Comparison of ENCODE assay signal across 8 mouse cellular contexts in genomic region chr2:140670457-140670856, GRCm38 (mm10). TPM values are rescaled to one million over a fixed set of nuclear protein-coding genes. Genes with fewer than 3 reads are reported as not detected.
DNase-seq lines count a peak whose midpoint lies in the region; ATAC-seq and TF ChIP-seq lines count a peak whose summit lies in the region.

No protein-coding gene starts in this region.

- peak overlapping the region; percentile 74 for H3K27ac ChIP-seq in embryonic facial prominence, embryonic 11.5 days (replicated peaks; ENCODE audit: low read depth, low read length)
- peak overlapping the region; percentile 89 for H3K27ac ChIP-seq in hindbrain, embryonic 10.5 days
- H3K27ac ChIP-seq in liver, postnatal 0 days (ENCODE audit: low read depth) = no peak overlapping the region

- H3K9me3 ChIP-seq in megakaryocyte, embryonic 14.5 days = no peaks in the 10 kb centered on the region
- H3K9me3 ChIP-seq in embryonic facial prominence, embryonic 11.5 days (replicated peaks; ENCODE audit: control insufficient read depth, low read length) = no peaks in the 10 kb centered on the region
- H3K9me3 ChIP-seq in hindbrain, embryonic 10.5 days = no peaks in the 10 kb centered on the region
- H3K9me3 ChIP-seq in liver, postnatal 0 days (ENCODE audit: low read length) = no peaks in the 10 kb centered on the region

- no peaks in the 10 kb centered on the region for H3K36me3 ChIP-seq in megakaryocyte, embryonic 14.5 days (replicated peaks; ENCODE audit: low read length)
- H3K36me3 ChIP-seq in embryonic facial prominence, embryonic 11.5 days (replicated peaks; ENCODE audit: control insufficient read depth, insufficient read depth, low read depth, low read length) = no peaks in the 10 kb centered on the region
- H3K36me3 ChIP-seq in hindbrain, embryonic 10.5 days = no peaks in the 10 kb centered on the region
- no peaks in the 10 kb centered on the region for H3K36me3 ChIP-seq in liver, postnatal 0 days (replicated peaks; ENCODE audit: insufficient read depth, low read length)

- no peak for TF ChIP-seq CTCF in liver, postnatal 0 days (IDR thresholded peaks at IDR 0.05; ENCODE audit: low read depth)

- WGBS in embryonic facial prominence, embryonic 11.5 days = 1% methylated on average over 12 of the region's 12 CpGs
- WGBS in hindbrain, embryonic 10.5 days = under 1% methylated on average over 12 of the region's 12 CpGs
- WGBS in liver, postnatal 0 days (ENCODE audit: insufficient replicate concordance) = 3% methylated on average over 12 of the region's 12 CpGs

- H3K27me3 ChIP-seq in megakaryocyte, embryonic 14.5 days (replicated peaks) = peaks cover 18% of the 10 kb centered on the region
- H3K27me3 ChIP-seq in embryonic facial prominence, embryonic 11.5 days (ENCODE audit: control insufficient read depth, insufficient read depth, low read length) = no peaks in the 10 kb centered on the region
- no peaks in the 10 kb centered on the region for H3K27me3 ChIP-seq in hindbrain, embryonic 10.5 days (ENCODE audit: insufficient read depth, poor library complexity, severe bottlenecking)
- H3K27me3 ChIP-seq in liver, postnatal 0 days (ENCODE audit: insufficient read depth, low read length) = no peaks in the 10 kb centered on the region

- ATAC-seq in megakaryocyte, adult 5-6 weeks (ENCODE audit: poor library complexity, severe bottlenecking) = no peak
- 0 out of 2 replicates have a peak, but pooled peaks have one; percentile 16 for ATAC-seq in embryonic facial prominence, embryonic 11.5 days (replicated peaks; ENCODE audit: insufficient number of reproducible peaks, low FRiP score, low TSS enrichment, low read depth)
- ATAC-seq in liver, postnatal 0 days = no peak
- ATAC-seq in megakaryocyte progenitor cell, adult 5-6 weeks (replicated peaks; ENCODE audit: poor library complexity) = no peak

- H3K4me2 ChIP-seq in embryonic facial prominence, embryonic 11.5 days (ENCODE audit: low read depth, low read length) = peak overlapping the region; percentile 36
- peak overlapping the region; percentile 81 for H3K4me2 ChIP-seq in liver, postnatal 0 days (ENCODE audit: low read depth, low read length)

- no peak for TF ChIP-seq EP300 in liver, postnatal 0 days (IDR thresholded peaks at IDR 0.05; ENCODE audit: low read depth)

- peak overlapping the region; percentile 77 for H3K9ac ChIP-seq in embryonic facial prominence, embryonic 11.5 days (replicated peaks; ENCODE audit: low read length)
- H3K9ac ChIP-seq in liver, postnatal 0 days (replicated peaks) = peak overlapping the region; percentile 55

- DNase-seq in embryonic facial prominence, embryonic 11.5 days (ENCODE audit: low spot score) = peak; percentile 66
- DNase-seq in hindbrain, embryonic 10.5 days (ENCODE audit: low spot score) = peak; percentile 72
- peak; percentile 35 for DNase-seq in layer of hippocampus, adult 9-10 months (ENCODE audit: low spot score)
- DNase-seq in liver, postnatal 0 days = peak; percentile 15
- peak; percentile 31 for DNase-seq in ovary, postnatal 36 days (ENCODE audit: low spot score)

- H3K4me1 ChIP-seq in megakaryocyte, embryonic 14.5 days = peaks cover 14% of the 10 kb centered on the region
- no peaks in the 10 kb centered on the region for H3K4me1 ChIP-seq in embryonic facial prominence, embryonic 11.5 days (ENCODE audit: control insufficient read depth, insufficient read depth, low read length)
- peaks cover 32% of the 10 kb centered on the region for H3K4me1 ChIP-seq in hindbrain, embryonic 10.5 days (replicated peaks)
- H3K4me1 ChIP-seq in liver, postnatal 0 days (ENCODE audit: insufficient read depth) = peaks cover 3% of the 10 kb centered on the region; the same call in 1 of the 2 replicates

- peak overlapping the region; percentile 89 for H3K4me3 ChIP-seq in megakaryocyte, embryonic 14.5 days (replicated peaks)
- peak overlapping the region; percentile 71 for H3K4me3 ChIP-seq in embryonic facial prominence, embryonic 11.5 days (ENCODE audit: low read depth, low read length)
- peak overlapping the region; percentile 66 for H3K4me3 ChIP-seq in hindbrain, embryonic 10.5 days
- H3K4me3 ChIP-seq in liver, postnatal 0 days (ENCODE audit: low read depth, low read length) = peak overlapping the region; percentile 51

RNA-seq across cellular contexts. Expression of gene Flrt3, which starts 0.8 kb away (rescaled TPM):
- polyA plus RNA-seq in megakaryocyte, embryonic 14.5 days (2012; ENCODE audit: insufficient read depth, low replicate concordance) = not detected in 2 replicates
- not detected in 2 replicates for total RNA-seq in megakaryocyte, adult 5-6 weeks (2015)
- total RNA-seq in megakaryocyte, adult 5-6 weeks (2017) = not detected in 2 replicates
- 111 and 117 TPM in 2 replicates for polyA plus RNA-seq in embryonic facial prominence, embryonic 11.5 days (2014; fragmentation: Nextera tagmentation; extraction: Ambion mirVana)
- polyA plus RNA-seq in hindbrain, embryonic 10.5 days (2016; fragmentation: Nextera tagmentation; extraction: Ambion mirVana) = 35.8 and 42.4 TPM in 2 replicates
- 0.86 and 1.1 TPM in 2 replicates for polyA plus RNA-seq in liver, postnatal 0 days (2015; fragmentation: Nextera tagmentation; extraction: Ambion mirVana)
- total RNA-seq in megakaryocyte progenitor cell, adult 5-6 weeks (2015) = not detected in 2 replicates
- not detected in 2 replicates for total RNA-seq in megakaryocyte progenitor cell, adult 5-6 weeks (2017)

Comparison
In these comparisons a context has a peak if more than half of its experiments do, and no peak if none do; other contexts are left out.
1. DNase-seq: peak in every context shown above with its lines; median percentile 72 in hindbrain, embryonic 10.5 days; 66 in embryonic facial prominence, embryonic 11.5 days; 35 in layer of hippocampus, adult 9-10 months; 31 in ovary, postnatal 36 days; 15 in liver, postnatal 0 days.
2. RNA of gene Flrt3, which starts 0.8 kb away (polyA plus RNA-seq): 111 to 117 TPM in embryonic facial prominence, embryonic 11.5 days and 35.8 to 42.4 TPM in hindbrain, embryonic 10.5 days; 0.86 to 1.1 TPM in liver, postnatal 0 days and not detected in megakaryocyte, embryonic 14.5 days; every median in the first group is over 10 times any median in the second.
3. Peak in every context shown above with its lines, with median percentiles within 50 percentile points of each other: H3K4me3 ChIP-seq.